Mouse (Mus musculus) liver, postnatal 0 days (tissue): ENCODE results near the gene Bbx.

ENCODE experiments used
- CTCF ChIP-seq: sonication (generic); IDR thresholded peaks from 2 replicates; pipeline ENCODE4 v1.5.1; 2016; ENCODE audit warnings: antibody characterized with exemption, low read depth
- EP300 ChIP-seq: IDR thresholded peaks from 2 replicates; pipeline ENCODE4 v1.6.1; 2016; ENCODE audit warnings: antibody characterized with exemption, low read depth, mild to moderate bottlenecking

DNA sequence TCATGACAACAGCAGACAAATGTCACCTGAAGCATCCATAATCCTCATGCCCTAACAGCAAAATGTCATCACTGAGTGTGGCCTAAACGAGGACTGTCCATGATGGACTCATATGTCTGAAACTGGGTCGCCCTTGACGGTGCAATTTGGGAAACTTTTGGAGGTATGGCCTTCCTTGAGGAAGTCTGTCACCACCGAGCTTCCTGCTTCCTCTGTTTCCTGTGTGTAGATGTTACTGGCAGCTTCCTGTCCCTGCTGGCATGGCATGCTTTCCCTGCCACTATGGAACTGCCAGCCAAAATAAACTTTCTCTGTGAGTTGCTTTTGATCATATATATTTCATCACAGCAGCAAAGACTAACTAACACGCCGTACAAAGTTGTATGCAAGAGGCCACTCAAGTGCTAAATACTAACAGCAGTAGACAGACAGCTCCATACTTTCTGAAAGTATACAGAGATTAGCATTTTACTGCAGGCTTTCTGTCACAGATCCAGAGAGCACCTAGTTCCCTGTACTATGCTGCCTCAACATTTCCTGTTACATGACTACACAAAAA is 180.7 kb downstream of the Bbx start:
- no peak for TF ChIP-seq CTCF
- TF ChIP-seq EP300, result no peak
